Mouse (Mus musculus): Measurements from ENCODE around the gene Zfp319.

GRCm38 (mm10) chr8:95310342-95310970 lies 21.3 kb downstream of the Zfp319 start, which contains the start of gene Tepp:
- no peak for TF ChIP-seq CTCF (conservative IDR thresholded peaks at IDR 0.05; ENCODE audit: insufficient read depth, insufficient read length, low read depth, low read length)
- no peak for TF ChIP-seq POLR2A (IDR thresholded peaks at IDR 0.05; ENCODE audit: low read depth, low read length)
